Mouse (Mus musculus): ENCODE data around the gene Rab31. TPM values are rescaled to one million over a fixed set of nuclear protein-coding genes. Genes with fewer than 3 reads are reported as not detected.

Rab31 gene
- polyA plus RNA-seq (2017; shearing (Covaris generic)): 4.6 TPM

GRCm38 (mm10) chr17:65771951-65772934 is at the start of gene Rab31:
TSS of gene Rab31 (minus strand) at chr17:65772752.

GRCm38 (mm10) chr17:65782551-65783141 is 10.1 kb upstream of the Rab31 start, which contains the start of gene Ppp4r1:
TSS of gene Ppp4r1 (plus strand) at chr17:65782573.

DNA sequence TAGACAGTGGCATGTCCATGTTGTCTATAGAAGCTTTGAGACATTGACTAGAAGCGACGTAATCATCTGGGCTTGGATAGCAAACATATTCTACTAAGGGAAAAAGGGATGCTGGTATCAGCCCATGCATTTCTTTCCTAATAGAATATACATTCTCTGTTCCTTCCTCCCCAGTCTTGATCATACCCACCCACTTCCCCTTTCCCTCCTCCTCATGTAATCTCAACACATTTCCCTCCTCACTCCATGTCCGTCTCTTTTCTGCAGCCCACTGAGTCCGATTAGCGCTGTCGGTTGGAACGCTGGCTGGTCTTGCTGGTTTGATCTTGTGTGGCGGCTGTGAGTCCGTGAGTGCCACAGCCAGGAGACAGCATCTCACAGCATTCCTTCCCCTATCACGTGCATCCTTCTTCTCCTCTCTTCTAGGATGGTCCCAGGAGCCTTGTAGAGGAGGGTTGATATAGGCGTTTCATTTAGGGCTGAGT is 130.8 kb downstream of the Rab31 start, which contains the start of gene Txndc2:
Gene Txndc2, minus strand, starts transcription at position 435 of the 485 bp plus-strand sequence.

DNA sequence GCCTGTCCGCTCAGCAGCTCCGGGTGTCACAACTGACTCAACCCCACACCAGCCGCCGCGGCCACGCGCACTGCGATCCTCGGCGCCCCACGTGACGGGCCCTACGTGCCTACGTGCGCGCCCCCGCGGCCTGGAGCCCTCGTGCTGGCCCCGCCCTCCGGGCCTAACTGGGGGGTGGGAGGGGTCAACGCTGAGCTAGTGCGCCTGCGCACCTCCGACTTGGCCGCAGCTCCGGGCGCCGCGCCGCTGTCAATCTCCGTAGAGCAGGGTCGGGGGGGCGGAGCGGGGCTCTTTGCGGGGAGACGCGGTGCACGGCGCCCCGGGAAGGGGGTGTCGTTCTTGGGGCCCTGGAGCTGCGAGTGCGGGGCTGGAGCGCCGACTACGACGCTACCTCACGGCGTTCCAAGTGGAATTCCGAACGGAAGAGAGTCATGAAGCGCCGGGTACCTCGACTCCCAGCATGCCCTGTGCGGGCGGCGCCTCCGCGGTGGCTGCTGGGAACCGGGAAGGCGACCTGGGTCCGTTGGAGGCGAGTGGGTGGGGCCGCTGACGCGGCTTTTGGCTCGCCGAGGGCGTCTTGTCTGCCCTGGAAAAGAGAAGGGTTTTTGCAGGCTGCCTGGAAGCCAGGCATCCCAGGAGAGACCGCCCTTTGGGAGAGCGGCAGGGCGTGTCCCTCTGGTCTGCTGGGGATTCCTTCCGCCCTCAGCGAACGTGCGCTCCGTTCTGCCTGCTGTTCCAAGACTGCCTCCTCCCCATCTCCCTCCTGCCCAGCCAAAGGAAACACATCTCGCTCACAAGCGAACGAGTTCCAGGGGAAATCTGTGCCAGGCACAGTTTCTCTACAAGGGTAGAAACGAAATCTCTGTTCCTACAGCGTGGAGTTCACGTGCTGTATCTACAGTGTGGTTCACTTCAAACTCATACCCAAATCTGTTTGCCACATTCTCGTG is 158.8 kb downstream of the Rab31 start, which contains the start of gene Vapa:
Gene Vapa, minus strand, starts transcription at position 93 of the 950 bp plus-strand sequence.

Other genes with a start within 250 kb of the Rab31 start
- gene Tmem232, start 232.0 kb downstream of the Rab31 start, polyA plus RNA-seq (2017; shearing (Covaris generic)): not detected
- 38.2 TPM for gene Vapa, start 159.2 kb downstream of the Rab31 start, polyA plus RNA-seq (2017; shearing (Covaris generic))
- not detected for gene Txndc2, start 130.6 kb downstream of the Rab31 start, polyA plus RNA-seq (2017; shearing (Covaris generic))
- gene Ppp4r1, start 9.8 kb upstream of the Rab31 start, polyA plus RNA-seq (2017; shearing (Covaris generic)): 28.9 TPM
- gene Ralbp1, start 113.0 kb upstream of the Rab31 start, polyA plus RNA-seq (2017; shearing (Covaris generic)): 86.7 TPM
- 81.8 TPM for gene Twsg1, start 178.5 kb upstream of the Rab31 start, polyA plus RNA-seq (2017; shearing (Covaris generic))

All from inflammation-experienced regulatory T-cells, adult 16 weeks (primary cell).